Mouse (Mus musculus) T-helper 17 cell (primary cell): ENCODE data around the gene Trhr2.

Experiments used
- in situ Hi-C, 2 experiments: fragments of 300-600 bp; cut with MboI, MseI; formaldehyde crosslinking; loops; 1 replicate in 1 of 2; 2 replicates in 1 of 2; pipeline ENCODE4 v1.15.1; 2025; ENCODE audit warnings: high pct_unique_total_duplicates in 2 of 2

The Trhr2 gene

GRCm38 (mm10) chr8:122355642-122356606 is 4.6 kb downstream of the Trhr2 start:
- in situ Hi-C loops, result no loop called here

GRCm38 (mm10) chr8:122354157-122354556 is 6.4 kb downstream of the Trhr2 start:
- in situ Hi-C loops, result no loop called here

- in situ Hi-C loops, result no loop called here
These were observed 10.0 kb downstream of the Trhr2 start for GRCm38 (mm10) chr8:122350309-122351089.

- in situ Hi-C loops, result no loop called here
These were observed 10.9 kb downstream of the Trhr2 start for GRCm38 (mm10) chr8:122349357-122350297.

GRCm38 (mm10) chr8:122347811-122348552 is 12.6 kb downstream of the Trhr2 start:
- in situ Hi-C loops, result no loop called here

- in situ Hi-C loops, result no loop called here
These were observed 15.1 kb downstream of the Trhr2 start for GRCm38 (mm10) chr8:122345181-122346095.

GRCm38 (mm10) chr8:122344219-122344618 is 16.3 kb downstream of the Trhr2 start:
- in situ Hi-C loops, result no loop called here

- in situ Hi-C loops, result no loop called here
These were observed 16.8 kb downstream of the Trhr2 start for GRCm38 (mm10) chr8:122343758-122344157.

- in situ Hi-C loops, result no loop called here
These were observed 17.2 kb downstream of the Trhr2 start for GRCm38 (mm10) chr8:122343341-122343740.

GRCm38 (mm10) chr8:122342806-122343209 is 17.7 kb downstream of the Trhr2 start:
- in situ Hi-C loops, result no loop called here

- in situ Hi-C loops, result no loop called here
These were observed 18.2 kb downstream of the Trhr2 start for GRCm38 (mm10) chr8:122342362-122342761.

GRCm38 (mm10) chr8:122341790-122342189 is 18.8 kb downstream of the Trhr2 start:
- in situ Hi-C loops, result no loop called here

- in situ Hi-C loops, result no loop called here
These were observed 19.8 kb downstream of the Trhr2 start for GRCm38 (mm10) chr8:122340761-122341160.

GRCm38 (mm10) chr8:122338852-122339251 is 21.7 kb downstream of the Trhr2 start:
- in situ Hi-C loops, result no loop called here

- in situ Hi-C loops, result no loop called here
These were observed 24.2 kb downstream of the Trhr2 start for GRCm38 (mm10) chr8:122336251-122336910.

- in situ Hi-C loops, result no loop called here
These were observed 24.8 kb downstream of the Trhr2 start for GRCm38 (mm10) chr8:122335638-122336250.

GRCm38 (mm10) chr8:122334791-122335490 is 25.6 kb downstream of the Trhr2 start:
- in situ Hi-C loops, result loop anchor here (5.0 kb wide), 1 partner anchor 63 kb away; no protein-coding TSS in a partner anchor

GRCm38 (mm10) chr8:122333531-122333930 is 27.0 kb downstream of the Trhr2 start:
- in situ Hi-C loops, result loop anchor here (5.0 kb wide), 1 partner anchor 61 kb away; no protein-coding TSS in a partner anchor
